Mouse (Mus musculus): ENCODE data around the gene Tpm4. TPM values are rescaled to one million over a fixed set of nuclear protein-coding genes. Genes with fewer than 3 reads are reported as not detected.

Tpm4 gene
- polyA plus RNA-seq, 1 experiment from 2014 or later, result 277 TPM

GRCm38 (mm10) chr8:72146556-72146955 lies 11.8 kb downstream of the Tpm4 start:
- Histone ChIP-seq H3K4me1 (replicated peaks; ENCODE audit: control insufficient read depth, insufficient read depth, low read length) (peaks cover 6% of the 10 kb centered on the region; the same call in 1 of the 2 replicates), H3K27me3 (replicated peaks; ENCODE audit: control insufficient read depth, insufficient read depth, low read length) (no peaks in the 10 kb centered on the region), H3K4me2 (no peak overlapping the region), H3K9ac (ENCODE audit: low read depth, low read length) (no peak overlapping the region), H3K9me3 (ENCODE audit: control insufficient read depth, low read length) (no peaks in the 10 kb centered on the region), H3K27ac (ENCODE audit: low read depth, low read length) (no peak overlapping the region), H3K36me3 (ENCODE audit: control insufficient read depth, insufficient read depth, low read length) (peaks cover 42% of the 10 kb centered on the region), H3K4me3 (ENCODE audit: low read depth, low read length) (no peak overlapping the region)
- ATAC-seq (replicated peaks; ENCODE audit: low FRiP score) (no peak), DNase-seq (ENCODE audit: low spot score) (no peak)
- WGBS, result 88% methylated on average over 3 of the region's 3 CpGs

- Histone ChIP-seq H3K9me3 (ENCODE audit: control insufficient read depth, low read length) (no peaks in the 10 kb centered on the region), H3K4me1 (replicated peaks; ENCODE audit: control insufficient read depth, insufficient read depth, low read length) (peaks cover 6% of the 10 kb centered on the region; the same call in 1 of the 2 replicates), H3K27ac (ENCODE audit: low read depth, low read length) (no peak overlapping the region), H3K27me3 (replicated peaks; ENCODE audit: control insufficient read depth, insufficient read depth, low read length) (no peaks in the 10 kb centered on the region), H3K9ac (ENCODE audit: low read depth, low read length) (no peak overlapping the region), H3K36me3 (ENCODE audit: control insufficient read depth, insufficient read depth, low read length) (peaks cover 39% of the 10 kb centered on the region), H3K4me2 (no peak overlapping the region), H3K4me3 (ENCODE audit: low read depth, low read length) (no peak overlapping the region)
- ATAC-seq (replicated peaks; ENCODE audit: low FRiP score) (no peak), DNase-seq (ENCODE audit: low spot score) (no peak)
- 73% methylated on average over 2 of the region's 2 CpGs for WGBS
Observed at GRCm38 (mm10) chr8:72147266-72147665, 12.5 kb downstream of the Tpm4 start.

GRCm38 (mm10) chr8:72149056-72149455 lies 14.3 kb downstream of the Tpm4 start:
- Histone ChIP-seq H3K27me3 (replicated peaks; ENCODE audit: control insufficient read depth, insufficient read depth, low read length) (no peaks in the 10 kb centered on the region), H3K4me2 (no peak overlapping the region), H3K9ac (ENCODE audit: low read depth, low read length) (no peak overlapping the region), H3K9me3 (ENCODE audit: control insufficient read depth, low read length) (no peaks in the 10 kb centered on the region), H3K4me1 (replicated peaks; ENCODE audit: control insufficient read depth, insufficient read depth, low read length) (peaks cover 6% of the 10 kb centered on the region; the same call in 1 of the 2 replicates), H3K36me3 (ENCODE audit: control insufficient read depth, insufficient read depth, low read length) (peaks cover 38% of the 10 kb centered on the region), H3K4me3 (ENCODE audit: low read depth, low read length) (no peak overlapping the region), H3K27ac (ENCODE audit: low read depth, low read length) (no peak overlapping the region)
- DNase-seq (ENCODE audit: low spot score) (no peak), ATAC-seq (replicated peaks; ENCODE audit: low FRiP score) (no peak)
- WGBS, result 77% methylated on average over 1 of the region's 1 CpGs

- Histone ChIP-seq H3K4me3 (ENCODE audit: low read depth, low read length) (no peak overlapping the region), H3K4me2 (no peak overlapping the region), H3K27me3 (replicated peaks; ENCODE audit: control insufficient read depth, insufficient read depth, low read length) (no peaks in the 10 kb centered on the region), H3K9ac (ENCODE audit: low read depth, low read length) (no peak overlapping the region), H3K36me3 (ENCODE audit: control insufficient read depth, insufficient read depth, low read length) (peaks cover 21% of the 10 kb centered on the region), H3K4me1 (replicated peaks; ENCODE audit: control insufficient read depth, insufficient read depth, low read length) (no peaks in the 10 kb centered on the region), H3K27ac (ENCODE audit: low read depth, low read length) (no peak overlapping the region), H3K9me3 (ENCODE audit: control insufficient read depth, low read length) (no peaks in the 10 kb centered on the region)
- 70% methylated on average over 3 of the region's 3 CpGs for WGBS
- no peak for DNase-seq (ENCODE audit: low spot score)
- ATAC-seq (replicated peaks; ENCODE audit: low FRiP score), result no peak
Observed at GRCm38 (mm10) chr8:72151418-72152078, 16.8 kb downstream of the Tpm4 start.

- H3K36me3 ChIP-seq (ENCODE audit: control insufficient read depth, insufficient read depth, low read length), result peaks cover 15% of the 10 kb centered on the region; the same call in 1 of the 2 replicates
- H3K9ac ChIP-seq (ENCODE audit: low read depth, low read length), result no peak overlapping the region
- no peak for ATAC-seq (replicated peaks; ENCODE audit: low FRiP score)
- H3K4me1 ChIP-seq (replicated peaks; ENCODE audit: control insufficient read depth, insufficient read depth, low read length), result no peaks in the 10 kb centered on the region
- no peak overlapping the region for H3K27ac ChIP-seq (ENCODE audit: low read depth, low read length)
- no peaks in the 10 kb centered on the region for H3K9me3 ChIP-seq (ENCODE audit: control insufficient read depth, low read length)
- H3K27me3 ChIP-seq (replicated peaks; ENCODE audit: control insufficient read depth, insufficient read depth, low read length), result no peaks in the 10 kb centered on the region
- H3K4me3 ChIP-seq (ENCODE audit: low read depth, low read length), result no peak overlapping the region
- DNase-seq (ENCODE audit: low spot score), result no peak
- no peak overlapping the region for H3K4me2 ChIP-seq
Observed at GRCm38 (mm10) chr8:72153382-72153781, 18.6 kb downstream of the Tpm4 start.

GRCm38 (mm10) chr8:72158096-72158495 lies 23.3 kb downstream of the Tpm4 start:
- H3K27ac ChIP-seq (ENCODE audit: low read depth, low read length), result no peak overlapping the region
- H3K9ac ChIP-seq (ENCODE audit: low read depth, low read length), result no peak overlapping the region
- no peaks in the 10 kb centered on the region for H3K9me3 ChIP-seq (ENCODE audit: control insufficient read depth, low read length)
- ATAC-seq (replicated peaks; ENCODE audit: low FRiP score) (no peak), DNase-seq (ENCODE audit: low spot score) (no peak)
- no peak overlapping the region for H3K4me2 ChIP-seq
- peaks cover 10% of the 10 kb centered on the region for H3K4me1 ChIP-seq (replicated peaks; ENCODE audit: control insufficient read depth, insufficient read depth, low read length)
- H3K4me3 ChIP-seq (ENCODE audit: low read depth, low read length), result no peak overlapping the region
- 85% methylated on average over 2 of the region's 2 CpGs for WGBS
- H3K27me3 ChIP-seq (replicated peaks; ENCODE audit: control insufficient read depth, insufficient read depth, low read length), result no peaks in the 10 kb centered on the region
- no peaks in the 10 kb centered on the region; the same call in 1 of the 2 replicates for H3K36me3 ChIP-seq (ENCODE audit: control insufficient read depth, insufficient read depth, low read length)

- Histone ChIP-seq H3K9me3 (ENCODE audit: control insufficient read depth, low read length) (no peaks in the 10 kb centered on the region), H3K27me3 (replicated peaks; ENCODE audit: control insufficient read depth, insufficient read depth, low read length) (no peaks in the 10 kb centered on the region), H3K4me2 (peak overlapping the region; percentile 31; the same call in 1 of the 2 replicates), H3K4me1 (replicated peaks; ENCODE audit: control insufficient read depth, insufficient read depth, low read length) (peaks cover 10% of the 10 kb centered on the region), H3K9ac (ENCODE audit: low read depth, low read length) (no peak overlapping the region), H3K36me3 (ENCODE audit: control insufficient read depth, insufficient read depth, low read length) (peaks cover 3% of the 10 kb centered on the region; the same call in 1 of the 2 replicates), H3K4me3 (ENCODE audit: low read depth, low read length) (no peak overlapping the region), H3K27ac (ENCODE audit: low read depth, low read length) (no peak overlapping the region)
- 82% methylated on average over 3 of the region's 3 CpGs for WGBS
- no peak for ATAC-seq (replicated peaks; ENCODE audit: low FRiP score)
- DNase-seq (ENCODE audit: low spot score), result no peak
Observed at GRCm38 (mm10) chr8:72158726-72159125, 24.0 kb downstream of the Tpm4 start.

- H3K27me3 ChIP-seq (replicated peaks; ENCODE audit: control insufficient read depth, insufficient read depth, low read length), result no peaks in the 10 kb centered on the region
- H3K9me3 ChIP-seq (ENCODE audit: control insufficient read depth, low read length), result no peaks in the 10 kb centered on the region
- H3K4me1 ChIP-seq (replicated peaks; ENCODE audit: control insufficient read depth, insufficient read depth, low read length), result peaks cover 10% of the 10 kb centered on the region
- peak overlapping the region; percentile 90 for H3K4me3 ChIP-seq (ENCODE audit: low read depth, low read length)
- 46% methylated on average over 3 of the region's 3 CpGs for WGBS
- DNase-seq (ENCODE audit: low spot score) (no peak), ATAC-seq (replicated peaks; ENCODE audit: low FRiP score) (no peak)
- H3K4me2 ChIP-seq, result peak overlapping the region; percentile 63
- H3K36me3 ChIP-seq (ENCODE audit: control insufficient read depth, insufficient read depth, low read length), result peaks cover 3% of the 10 kb centered on the region; the same call in 1 of the 2 replicates
- peak overlapping the region; percentile 83 for H3K27ac ChIP-seq (ENCODE audit: low read depth, low read length)
- H3K9ac ChIP-seq (ENCODE audit: low read depth, low read length), result peak overlapping the region; percentile 73
Observed at GRCm38 (mm10) chr8:72160007-72160406, 25.2 kb downstream of the Tpm4 start.

Data from liver, embryonic 11.5 days (tissue).